Mouse (Mus musculus): Measurements from ENCODE around the gene Ndel1. TPM values are rescaled to one million over a fixed set of nuclear protein-coding genes. Genes with fewer than 3 reads are reported as not detected.
A peak's percentile ranks its signal among the peaks of the same experiment; 100 is the strongest.

The Ndel1 gene
- polyA plus RNA-seq (2012; rRNA removed): 99.0 and 114 TPM in 2 replicates

DNA sequence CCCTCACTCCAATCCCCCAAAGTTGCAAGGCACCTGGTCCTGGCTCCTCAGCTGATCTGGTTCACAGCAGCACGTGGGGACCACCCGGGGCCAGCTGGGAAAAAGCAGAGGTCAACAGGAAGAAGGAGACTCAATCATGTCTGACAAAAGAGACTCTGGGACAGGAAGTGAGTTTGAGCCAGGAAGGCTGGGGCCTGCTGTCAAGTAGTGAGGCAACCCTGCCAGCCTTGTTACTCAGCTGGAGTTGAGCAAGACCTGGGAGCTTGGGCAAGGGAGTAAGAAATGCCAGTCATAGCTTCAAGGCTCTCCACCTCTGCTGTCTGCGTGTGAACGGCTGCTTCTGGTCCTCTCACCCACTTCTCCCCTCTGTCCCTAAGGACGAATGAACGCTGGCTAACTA lies at the start of gene Ndel1:
Gene Ndel1, minus strand, starts transcription at position 111 of the 400 bp plus-strand sequence.
- DNase-seq (ENCODE audit: extremely low spot score in 1 of 2, low spot score in 1 of 2): no peak

DNA sequence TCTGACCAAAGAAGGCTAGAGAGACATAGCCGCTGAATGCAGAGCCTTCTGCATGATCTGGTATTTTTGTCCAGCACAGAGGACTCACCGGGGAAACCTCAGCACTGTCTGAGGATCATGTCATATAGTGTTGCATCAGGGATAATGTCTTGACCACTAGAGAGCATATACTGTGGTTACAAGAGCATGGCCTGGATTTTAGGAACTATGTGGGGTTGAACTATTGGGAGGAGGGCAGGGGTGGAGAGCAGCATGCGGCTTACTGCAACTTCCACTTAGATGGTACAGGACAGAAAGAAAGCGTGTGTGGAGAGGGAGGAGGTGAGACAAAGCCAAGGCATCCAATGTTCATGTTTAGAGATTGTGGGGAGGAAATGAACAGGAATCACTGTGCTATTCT lies 42.9 kb upstream of the Ndel1 start:
- no peak for DNase-seq (ENCODE audit: extremely low spot score in 1 of 2, low spot score in 1 of 2)

DNA sequence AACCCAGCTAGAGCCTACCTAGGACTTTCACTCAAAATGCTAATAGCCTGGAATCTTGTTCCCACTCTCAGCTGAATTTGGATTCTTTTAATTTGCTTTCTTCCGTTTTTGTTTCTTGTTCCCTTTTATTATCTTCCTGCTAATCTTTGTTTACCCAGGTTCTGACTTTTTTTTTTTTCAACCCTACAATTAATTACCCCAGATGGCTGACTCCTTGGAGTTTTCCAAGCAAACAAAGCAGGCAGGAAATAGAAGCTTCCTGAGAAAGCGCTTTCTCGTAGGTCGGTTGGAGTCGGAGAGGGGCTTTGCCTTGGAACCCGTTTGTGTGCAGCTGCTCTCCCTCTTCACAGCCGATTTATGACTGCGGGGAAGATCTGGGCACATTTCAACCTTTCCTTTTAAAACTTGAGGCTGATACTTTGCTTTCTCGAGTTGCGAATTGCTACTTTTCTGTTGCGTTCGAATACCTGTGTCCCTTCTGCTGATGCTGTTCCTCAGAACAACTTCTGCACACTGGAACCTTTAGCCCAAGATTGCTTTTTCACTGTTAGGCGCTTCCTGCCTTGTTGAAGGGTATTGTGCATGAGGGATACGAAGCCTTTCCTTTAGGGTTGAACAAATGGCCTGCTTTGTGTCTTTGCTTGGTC lies 40.0 kb upstream of the Ndel1 start:
- no peak for DNase-seq (ENCODE audit: extremely low spot score in 1 of 2, low spot score in 1 of 2)

DNA sequence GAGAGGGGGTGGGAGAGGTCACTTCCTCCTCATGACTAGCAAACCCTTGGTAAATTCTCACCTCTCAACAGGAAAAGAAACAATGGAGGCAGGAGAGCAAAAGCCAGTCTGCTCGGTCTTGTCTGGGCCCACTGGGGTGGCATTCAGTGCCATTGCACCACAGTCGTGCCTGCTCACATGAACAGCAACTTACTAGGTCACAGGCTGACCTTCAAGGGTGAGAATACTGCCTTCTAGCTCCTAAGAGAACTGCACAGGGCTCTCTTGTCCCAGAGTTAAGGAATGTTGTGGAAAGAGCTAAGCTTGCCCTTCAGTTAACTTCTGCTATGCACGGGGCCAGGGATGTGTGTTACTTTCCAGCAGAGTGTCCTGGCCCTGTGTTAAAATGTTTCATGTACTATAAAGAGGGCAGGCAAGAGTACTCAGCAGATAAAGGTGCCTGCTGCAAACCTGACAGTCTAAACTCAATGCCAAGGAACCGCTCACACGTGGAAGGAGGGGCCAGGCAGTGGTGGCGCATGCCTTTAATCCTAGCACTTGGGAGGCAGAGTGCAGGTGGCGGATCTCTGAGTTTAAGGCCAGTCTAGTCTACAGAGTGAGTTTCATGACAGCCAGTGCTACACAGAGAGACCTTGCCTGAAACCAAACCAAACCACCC lies 37.3 kb upstream of the Ndel1 start:
- no peak for DNase-seq (ENCODE audit: extremely low spot score in 1 of 2, low spot score in 1 of 2)

DNA sequence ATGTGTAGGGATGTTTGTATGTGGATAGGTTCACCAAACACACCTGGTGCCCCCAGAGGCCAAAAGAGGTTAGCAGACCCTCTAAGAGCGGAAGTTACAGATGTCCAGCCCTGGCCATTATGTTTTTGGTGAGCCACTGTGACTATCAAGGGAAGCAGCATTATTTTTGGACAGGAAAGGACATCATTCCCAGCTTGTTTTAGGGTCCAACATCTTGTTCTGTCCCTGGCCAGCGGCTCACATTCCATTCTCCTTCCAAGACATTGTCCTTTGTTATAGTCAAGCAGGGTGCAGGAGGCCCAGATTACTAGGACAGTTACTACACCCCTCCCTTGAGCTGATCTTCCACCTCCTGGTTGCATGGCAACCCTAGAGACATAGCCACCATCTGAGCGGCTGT lies 35.6 kb upstream of the Ndel1 start:
- DNase-seq (ENCODE audit: extremely low spot score in 1 of 2, low spot score in 1 of 2): no peak

DNA sequence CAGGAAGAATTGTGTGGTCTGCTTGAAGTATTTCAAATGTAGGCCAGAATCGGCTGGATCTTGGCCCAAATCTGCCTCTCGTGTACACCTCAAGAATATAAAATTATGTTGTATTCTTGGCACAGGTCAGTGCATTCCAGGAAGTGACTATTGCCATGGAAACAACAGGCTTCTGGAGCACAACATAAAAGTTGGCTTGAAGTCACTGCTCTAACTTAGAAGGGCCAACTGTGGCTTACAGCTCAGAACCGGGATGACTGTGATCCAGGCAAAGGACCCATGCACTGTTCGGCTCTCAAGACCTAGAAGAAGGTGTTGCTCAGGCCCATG lies 34.8 kb upstream of the Ndel1 start:
- no peak for DNase-seq (ENCODE audit: extremely low spot score in 1 of 2, low spot score in 1 of 2)

DNA sequence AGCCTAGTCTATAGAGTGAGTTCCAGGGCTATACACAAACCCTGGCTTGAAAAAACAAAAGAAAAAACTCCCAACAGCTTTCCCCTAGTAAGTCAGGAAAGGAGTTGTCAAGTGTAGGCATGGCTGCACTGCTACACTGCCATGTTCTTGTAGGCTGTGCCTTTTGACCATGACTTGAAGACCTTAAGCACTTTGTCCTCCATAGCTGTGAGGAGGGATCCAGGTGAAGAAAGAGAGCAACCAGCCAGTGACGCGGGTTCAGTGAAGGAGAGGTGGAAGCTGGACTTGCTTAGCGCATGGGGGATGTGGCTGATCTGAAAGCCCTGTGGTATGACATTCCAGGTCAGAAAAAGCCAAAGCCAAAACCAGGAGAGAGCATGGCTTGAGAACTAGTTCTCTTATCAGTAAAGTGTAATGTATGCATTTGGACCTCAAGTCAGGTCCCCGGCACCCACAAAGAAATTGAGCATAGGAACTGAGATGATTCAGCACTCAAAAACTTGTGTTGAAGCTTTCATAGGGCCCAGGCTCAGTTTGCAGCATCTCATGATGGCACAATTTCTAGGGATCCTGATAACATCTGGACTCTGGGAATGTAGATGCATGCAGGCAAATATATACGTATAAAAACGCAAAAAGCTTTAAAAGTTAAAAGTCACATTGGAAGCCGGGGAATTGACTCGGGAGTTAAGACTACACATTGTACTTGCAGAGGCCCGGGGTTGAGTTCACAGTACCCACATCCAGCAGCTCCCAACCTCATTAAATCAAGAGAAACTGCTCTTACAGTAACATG lies 34.2 kb upstream of the Ndel1 start:
- DNase-seq (ENCODE audit: extremely low spot score in 1 of 2, low spot score in 1 of 2): no peak

DNA sequence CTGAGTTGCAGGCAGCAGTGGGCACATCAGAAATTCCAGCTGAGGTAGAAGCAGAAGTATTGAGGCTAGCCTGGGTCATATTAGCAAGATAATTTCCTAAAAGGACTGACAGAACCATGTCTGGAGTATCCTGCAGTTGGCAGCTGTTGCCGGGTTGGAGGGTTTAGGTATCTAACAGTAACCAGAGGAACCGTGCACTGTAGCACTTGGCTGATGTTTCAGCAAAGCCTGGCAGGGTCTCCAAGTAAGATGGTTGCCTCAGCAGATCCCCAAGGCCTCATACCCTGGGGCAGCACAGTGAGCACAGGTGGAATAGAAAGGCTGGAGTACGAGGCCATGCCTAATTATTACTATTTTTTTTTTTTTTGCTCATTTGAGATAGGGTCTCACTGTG lies 33.5 kb upstream of the Ndel1 start:
- no peak for DNase-seq (ENCODE audit: extremely low spot score in 1 of 2, low spot score in 1 of 2)

DNA sequence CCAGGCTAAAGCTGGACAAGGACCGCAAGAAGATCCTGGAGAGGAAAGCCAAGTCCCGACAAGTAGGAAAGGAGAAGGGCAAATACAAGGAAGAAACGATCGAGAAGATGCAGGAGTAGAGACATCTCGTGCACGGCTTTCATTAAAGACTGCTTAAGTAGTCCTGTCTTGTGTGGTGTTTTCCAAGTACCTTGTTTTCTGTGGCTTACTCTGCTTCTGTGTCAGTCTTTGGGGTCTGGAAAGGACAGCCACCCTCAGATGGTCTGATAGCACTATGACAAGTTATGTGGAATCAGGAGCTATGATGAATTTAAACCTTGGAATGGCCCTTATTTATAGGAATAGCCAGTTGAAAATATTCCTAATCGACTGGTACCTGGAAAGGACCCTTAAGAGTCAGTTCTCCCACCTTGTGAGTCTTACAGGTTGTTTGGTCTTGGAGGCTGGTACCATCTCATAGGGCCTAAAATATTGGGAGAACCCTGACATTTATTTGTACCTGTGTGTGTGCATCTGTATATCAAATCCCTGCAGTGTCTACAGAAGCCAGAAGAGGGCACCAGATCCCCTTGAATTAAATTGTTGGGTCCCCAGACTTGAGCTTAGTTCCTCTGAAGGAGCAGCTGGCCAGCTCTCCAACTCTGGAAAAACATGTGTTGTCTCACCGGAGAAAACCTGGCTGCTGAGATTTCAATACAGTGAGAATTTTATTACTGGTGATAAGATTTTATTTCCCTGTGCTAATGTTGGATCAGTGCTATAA lies 32.9 kb upstream of the Ndel1 start:
- peak; percentile 69 to 93 for DNase-seq (ENCODE audit: extremely low spot score in 1 of 2, low spot score in 1 of 2)

DNA sequence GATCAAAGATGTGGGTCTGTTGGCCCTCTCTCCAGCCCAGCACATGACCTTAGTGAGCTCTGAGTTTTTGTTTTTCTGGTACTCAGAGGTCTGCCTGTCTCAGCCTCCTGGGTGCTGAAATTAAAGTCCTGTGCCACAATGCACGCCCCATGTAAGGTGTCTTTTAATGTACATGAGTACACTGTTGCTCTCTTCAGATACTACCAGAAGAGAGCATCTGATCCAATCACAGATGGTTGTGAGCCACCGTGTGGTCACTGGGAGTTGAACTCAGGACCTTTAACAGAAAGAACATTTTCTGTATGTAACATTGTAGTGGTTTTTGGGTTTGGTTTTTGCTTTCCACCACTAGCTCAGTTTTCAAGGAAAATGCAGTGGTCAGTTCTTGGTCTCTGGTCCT lies 32.1 kb upstream of the Ndel1 start:
- no peak for DNase-seq (ENCODE audit: extremely low spot score in 1 of 2, low spot score in 1 of 2)

DNA sequence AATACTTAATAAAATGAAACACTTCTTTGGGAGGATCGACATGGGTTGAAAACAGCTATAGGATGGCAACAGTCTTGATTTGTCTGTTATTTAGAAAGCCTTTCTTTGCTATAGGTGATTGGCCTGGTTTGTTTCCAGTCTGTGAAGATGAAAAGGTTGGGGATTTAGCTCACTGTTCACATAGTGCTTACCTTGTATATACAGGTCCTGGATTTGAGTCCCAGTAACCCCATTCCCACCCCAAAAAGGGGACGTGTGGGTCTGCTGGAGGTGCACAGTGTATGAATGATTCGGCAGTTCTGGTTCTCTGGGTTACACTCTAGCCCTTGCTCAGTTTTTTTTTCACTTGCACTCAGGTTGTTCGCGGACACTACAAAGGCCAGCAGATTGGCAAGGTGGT lies 31.2 kb upstream of the Ndel1 start:
- no peak for DNase-seq (ENCODE audit: extremely low spot score in 1 of 2, low spot score in 1 of 2)

DNA sequence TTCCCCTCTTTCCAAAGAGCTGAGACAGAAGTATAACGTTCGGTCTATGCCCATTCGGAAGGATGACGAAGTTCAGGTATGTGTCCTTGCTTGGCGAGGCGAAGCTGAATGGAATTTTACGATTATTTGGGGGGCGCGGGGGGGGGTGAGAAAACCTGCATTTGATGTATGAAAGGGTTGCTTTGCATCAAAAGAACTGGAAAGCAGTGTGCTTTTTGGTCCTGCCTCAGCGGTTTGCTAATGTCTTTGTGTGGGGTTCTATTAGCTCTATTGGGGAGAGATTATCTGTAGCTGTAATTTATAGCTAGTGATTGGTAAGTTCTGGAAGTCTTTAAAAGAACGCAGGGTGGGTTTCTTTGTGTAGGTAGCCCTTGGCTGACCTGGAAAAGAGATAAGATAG lies 30.7 kb upstream of the Ndel1 start:
- no peak for DNase-seq (ENCODE audit: extremely low spot score in 1 of 2, low spot score in 1 of 2)

DNA sequence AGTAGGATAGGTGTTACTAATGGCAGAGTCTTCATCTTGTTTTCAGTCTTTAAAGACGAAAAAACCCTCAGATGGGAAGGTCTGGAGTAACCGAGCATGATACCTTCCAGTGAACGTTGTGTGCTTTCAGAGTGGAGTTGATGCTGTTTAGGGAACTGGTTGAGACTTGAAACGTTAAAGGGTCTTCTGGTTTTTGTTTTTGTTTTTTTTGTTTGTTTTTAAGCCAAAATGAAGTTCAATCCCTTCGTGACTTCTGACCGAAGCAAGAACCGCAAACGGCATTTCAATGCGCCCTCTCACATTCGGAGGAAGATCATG lies 30.3 kb upstream of the Ndel1 start:
- DNase-seq (ENCODE audit: extremely low spot score in 1 of 2, low spot score in 1 of 2): no peak

DNA sequence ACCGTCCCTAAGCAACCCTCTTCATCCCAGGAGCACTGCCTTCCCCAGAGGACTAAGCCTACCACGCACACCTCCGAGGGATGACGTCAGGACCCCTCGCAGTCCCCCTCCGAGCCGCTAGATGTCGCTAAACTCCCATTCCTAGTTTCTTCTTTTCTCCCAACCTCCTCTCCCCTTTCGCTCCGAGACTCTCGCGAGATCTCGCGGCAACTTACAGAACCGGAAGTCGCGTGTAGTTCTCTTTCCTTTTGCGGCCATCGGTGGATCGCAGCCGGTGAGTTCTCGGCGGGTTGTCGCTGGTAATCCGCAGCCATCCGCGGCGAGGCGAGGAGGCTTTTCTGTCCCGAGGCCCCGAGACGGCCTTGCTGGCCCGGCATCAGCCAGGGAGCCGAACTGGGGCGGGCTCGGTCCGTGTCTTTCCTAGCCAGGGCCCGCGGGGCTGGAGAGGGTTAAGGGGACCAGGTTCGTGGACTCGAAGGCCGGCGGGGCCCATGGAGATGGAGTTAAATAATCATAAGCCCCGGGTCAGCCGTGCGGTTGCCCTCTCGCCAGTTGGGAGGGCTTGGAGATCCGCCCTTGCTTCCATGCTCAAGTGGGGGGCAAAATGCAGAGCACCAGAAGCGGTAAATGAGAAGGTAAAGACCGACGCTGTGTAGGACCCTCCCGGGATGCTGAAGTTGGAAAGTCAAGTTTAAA lies 29.8 kb upstream of the Ndel1 start, which contains the start of gene Rpl26:
Gene Rpl26, plus strand, starts transcription at position 233 of the 696 bp plus-strand sequence.
- peak; percentile 97 to 100 for DNase-seq (ENCODE audit: extremely low spot score in 1 of 2, low spot score in 1 of 2)

DNA sequence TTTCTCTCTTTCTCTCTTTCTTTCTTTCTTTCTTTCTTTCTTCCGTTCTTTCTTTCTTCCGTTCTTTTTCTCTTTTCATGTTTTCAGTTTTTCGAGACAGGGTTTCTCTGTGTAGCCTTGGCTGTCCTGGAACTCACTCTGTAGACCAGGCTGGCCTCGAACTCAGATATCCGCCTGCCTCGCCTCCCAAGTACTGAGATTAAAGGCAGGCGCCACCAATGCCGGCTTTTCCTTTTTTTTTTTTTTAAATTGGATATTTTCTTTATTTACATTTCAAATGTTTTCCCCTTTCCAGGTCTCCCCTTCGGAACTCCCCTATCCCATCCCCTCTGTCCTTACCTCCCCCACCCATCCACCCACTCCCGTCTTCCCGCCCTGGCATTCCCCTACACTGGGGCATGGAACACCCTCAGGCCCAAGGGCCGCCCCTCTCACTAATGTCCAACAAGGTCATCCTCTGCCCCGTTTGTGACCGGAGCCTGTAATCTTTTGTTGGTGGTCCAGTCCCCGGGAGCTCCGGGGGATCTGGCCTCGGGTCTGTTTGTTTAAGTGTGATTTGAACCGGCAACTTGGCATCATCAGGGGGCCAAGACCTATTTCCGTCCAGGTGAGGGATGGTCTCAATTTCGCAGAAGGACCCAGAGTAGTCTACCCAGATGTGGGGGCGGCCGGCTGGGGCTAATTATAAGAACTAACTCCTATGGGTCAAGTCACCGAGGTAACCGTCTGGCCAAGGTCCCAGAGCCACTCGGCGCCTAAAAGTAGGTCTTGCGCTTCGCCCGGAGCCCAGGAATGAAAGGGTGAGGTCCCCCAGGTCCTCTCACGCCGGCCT lies 29.1 kb upstream of the Ndel1 start:
- DNase-seq (ENCODE audit: extremely low spot score in 1 of 2, low spot score in 1 of 2): no peak

DNA sequence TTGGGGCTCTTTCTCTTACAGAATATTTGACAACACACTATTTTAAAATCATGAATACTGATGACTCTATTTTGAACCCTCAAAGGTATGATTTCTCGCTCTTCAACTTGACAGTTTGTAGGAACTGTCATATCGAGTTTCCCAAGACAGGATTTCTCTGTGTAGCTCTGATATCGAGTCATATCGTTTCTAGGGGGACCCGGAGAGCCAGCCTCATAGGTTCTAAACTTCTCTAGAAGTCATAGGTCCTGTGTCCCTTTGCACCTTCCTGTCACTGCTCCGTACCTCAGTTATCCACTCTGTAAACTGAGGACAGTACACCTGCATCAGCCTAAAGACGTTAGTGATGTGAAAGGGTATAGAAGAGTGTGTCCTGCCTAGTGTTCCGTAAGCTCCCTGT lies 28.2 kb upstream of the Ndel1 start:
- DNase-seq (ENCODE audit: extremely low spot score in 1 of 2, low spot score in 1 of 2): no peak

DNA sequence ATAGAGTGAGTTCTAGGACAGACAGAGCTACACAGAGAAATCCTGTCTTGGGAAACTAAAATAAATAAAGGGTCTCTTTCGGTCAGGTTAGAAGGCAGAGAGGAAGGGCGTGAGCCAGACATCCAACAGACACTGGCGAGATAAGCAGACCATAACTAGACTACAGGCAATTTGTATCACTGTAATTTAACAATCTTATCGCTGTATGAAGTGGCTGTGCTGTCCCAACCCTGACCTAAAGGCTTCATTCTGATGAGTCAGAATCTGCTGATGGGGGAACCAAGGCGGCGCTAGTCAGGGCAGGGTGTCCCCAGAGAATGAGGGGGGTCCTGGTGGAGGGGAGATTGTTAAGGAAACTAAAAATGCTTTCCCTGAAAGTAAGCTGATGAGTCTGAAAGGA lies 27.1 kb upstream of the Ndel1 start:
- no peak for DNase-seq (ENCODE audit: extremely low spot score in 1 of 2, low spot score in 1 of 2)

DNA sequence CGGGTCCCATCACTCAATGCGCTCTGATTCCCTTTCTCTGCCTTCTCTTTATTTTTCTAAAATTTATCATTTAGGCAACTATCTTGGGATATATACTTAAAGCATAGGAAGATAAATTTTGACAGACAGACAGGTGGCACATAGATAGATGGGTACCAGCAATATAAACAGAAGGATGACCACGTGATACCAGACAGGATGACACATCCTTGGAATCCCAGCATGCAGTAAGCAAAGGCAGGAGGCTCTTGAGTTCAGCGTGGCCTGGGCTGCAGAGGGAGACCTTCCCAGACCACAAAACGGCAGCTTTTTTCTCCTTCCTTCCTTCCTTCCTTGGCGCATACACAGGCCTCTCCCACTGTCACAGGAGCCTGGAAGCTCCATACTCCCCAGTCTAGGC lies 26.2 kb upstream of the Ndel1 start:
- DNase-seq (ENCODE audit: extremely low spot score in 1 of 2, low spot score in 1 of 2): no peak

DNA sequence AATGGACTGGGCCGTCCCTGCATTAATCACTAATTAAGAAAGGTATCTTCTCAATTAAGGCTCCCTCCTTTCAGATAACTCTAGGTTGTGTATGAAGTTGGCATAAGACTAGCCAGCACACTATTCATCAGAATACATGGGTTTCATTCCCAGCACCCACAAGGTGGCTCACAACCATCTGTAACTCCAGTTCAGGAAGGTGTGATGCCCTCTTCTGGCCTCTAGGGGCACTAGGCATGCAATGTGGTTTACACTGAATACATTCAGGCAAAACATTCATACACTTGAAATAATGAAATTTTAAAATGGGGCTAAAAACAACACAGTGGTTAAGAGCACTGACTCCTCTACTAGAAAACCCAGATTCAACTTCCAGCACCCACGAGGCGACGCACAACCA lies 25.5 kb upstream of the Ndel1 start:
- peak in 1 of 2 experiments; percentile 47 for DNase-seq (ENCODE audit: extremely low spot score in 1 of 2, low spot score in 1 of 2)

DNA sequence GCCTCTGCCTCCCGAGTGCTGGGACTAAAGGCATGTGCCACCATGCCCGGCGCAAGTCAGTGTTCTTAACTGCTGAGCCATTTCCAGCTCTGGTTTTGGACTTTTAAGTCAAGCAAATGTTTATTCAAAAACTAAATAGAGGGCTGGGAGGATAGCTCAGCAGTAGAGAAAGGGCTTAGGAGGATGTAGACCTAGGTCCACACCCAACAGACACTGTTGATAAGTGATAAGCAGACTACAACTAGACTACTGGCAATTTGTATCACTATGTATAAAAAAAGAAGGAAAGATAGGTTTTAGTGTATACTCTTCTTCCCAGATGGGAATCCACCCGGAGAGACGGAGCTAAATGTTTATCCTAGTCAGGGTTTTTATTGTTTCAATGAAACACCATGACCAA lies 24.6 kb upstream of the Ndel1 start:
- DNase-seq (ENCODE audit: extremely low spot score in 1 of 2, low spot score in 1 of 2): no peak

Data from frontal cortex, adult 2 months (tissue).